Mouse (Mus musculus) adrenal gland, adult (tissue): ENCODE results near the gene Renbp.

Source experiments
- DNase-seq, 2 experiments: peaks; one replicate each; pipeline ENCODE4 v3.0.0; 2022 to 2023; ENCODE audit warnings: low spot score in 1 of 2; ENCODE audit not compliant: inconsistent age in 2 of 2

Renbp gene

DNA sequence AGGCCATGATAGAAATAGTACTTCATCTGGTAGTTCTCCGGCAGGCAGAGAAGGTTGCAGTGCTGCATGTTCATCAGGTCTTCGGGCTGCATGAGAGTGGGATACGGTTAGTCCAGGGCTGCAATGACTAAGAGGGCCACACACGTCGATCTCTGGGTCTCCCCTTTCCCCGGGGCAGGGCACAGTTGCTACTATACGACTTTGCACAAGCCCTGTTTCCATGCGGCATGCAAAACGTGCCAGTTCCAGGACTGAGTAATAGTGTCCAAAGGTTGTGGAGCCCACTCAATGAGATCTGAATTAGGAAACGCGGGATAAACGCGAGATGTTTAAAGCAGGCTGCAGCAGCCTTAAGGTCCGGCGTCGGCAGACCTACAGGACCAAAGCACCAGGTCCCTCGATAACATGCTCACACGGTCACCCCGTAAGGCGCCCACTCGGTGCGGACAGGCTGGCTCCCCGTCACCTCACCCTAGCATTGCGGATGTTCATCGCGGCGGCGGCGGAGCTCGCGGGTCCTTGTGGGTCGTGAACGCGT lies 9.3 kb downstream of the Renbp start:
- DNase-seq = no peak

DNA sequence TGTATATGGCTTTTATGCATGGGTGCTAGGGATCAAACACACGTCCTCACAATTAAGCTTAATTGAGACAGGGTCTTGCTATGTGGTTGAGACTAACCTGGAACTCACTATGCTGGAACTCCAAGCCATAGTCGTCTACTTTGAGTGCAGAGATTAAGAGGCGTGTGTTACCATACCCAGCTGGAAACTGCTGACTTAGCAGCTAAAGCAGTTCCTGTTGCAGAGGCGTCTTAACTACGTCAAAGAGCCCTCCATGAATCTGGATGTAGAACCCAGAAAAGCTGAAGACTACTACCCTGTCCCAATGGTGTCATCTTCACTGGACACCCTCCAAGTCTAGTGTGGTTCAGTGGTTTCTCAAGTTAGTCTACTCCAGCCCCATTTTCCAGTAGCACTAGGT lies 12.0 kb downstream of the Renbp start:
- DNase-seq = no peak

- DNase-seq = peak; percentile 27 to 50
Observed at GRCm38 (mm10) chrX:73916945-73917344, 13.7 kb downstream of the Renbp start.

GRCm38 (mm10) chrX:73914827-73915703 lies 15.6 kb downstream of the Renbp start:
- peak; percentile 92 to 93 for DNase-seq

DNA sequence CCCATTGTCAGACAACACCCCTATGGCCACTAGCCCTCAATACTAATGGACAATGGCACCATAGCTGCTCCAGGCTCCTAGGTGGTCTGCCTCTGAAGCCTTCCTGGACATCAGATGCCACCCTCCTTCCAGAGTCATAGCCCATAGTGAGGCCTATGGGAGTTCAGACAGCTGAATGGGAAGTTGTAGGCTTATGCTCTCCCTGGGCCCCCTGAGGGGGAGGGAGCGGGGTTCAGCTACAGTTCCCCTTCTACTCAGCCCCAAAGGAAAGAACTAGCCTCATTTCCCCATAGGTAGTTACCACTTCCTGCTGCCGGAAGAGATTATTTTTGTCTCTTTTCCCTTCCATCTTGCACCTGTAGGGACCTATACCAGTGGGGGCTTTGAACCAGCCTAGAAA lies 19.1 kb downstream of the Renbp start:
- DNase-seq = no peak

DNA sequence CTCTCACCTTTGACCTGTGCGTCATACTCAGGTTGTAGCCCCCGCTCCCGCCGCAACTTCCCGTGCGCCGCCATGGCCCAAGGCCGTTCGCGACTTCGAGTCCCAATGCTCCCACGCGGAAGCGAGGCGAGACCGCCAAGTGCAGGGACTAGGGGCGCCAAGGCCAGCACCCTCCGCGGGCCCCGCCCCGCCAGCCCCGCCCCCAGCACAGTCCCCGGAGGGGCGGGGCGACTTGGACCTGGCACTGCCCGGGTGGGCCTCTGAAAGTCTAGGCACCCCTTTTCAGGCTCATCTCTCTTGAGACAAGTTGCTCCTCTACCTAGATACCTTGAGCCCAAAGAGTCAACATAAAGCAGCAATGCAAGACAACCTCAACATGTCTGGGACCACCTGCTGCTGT lies 19.5 kb downstream of the Renbp start:
- DNase-seq = peak; percentile 28 to 45

GRCm38 (mm10) chrX:73910451-73910850 lies 20.2 kb downstream of the Renbp start:
- no peak for DNase-seq

DNA sequence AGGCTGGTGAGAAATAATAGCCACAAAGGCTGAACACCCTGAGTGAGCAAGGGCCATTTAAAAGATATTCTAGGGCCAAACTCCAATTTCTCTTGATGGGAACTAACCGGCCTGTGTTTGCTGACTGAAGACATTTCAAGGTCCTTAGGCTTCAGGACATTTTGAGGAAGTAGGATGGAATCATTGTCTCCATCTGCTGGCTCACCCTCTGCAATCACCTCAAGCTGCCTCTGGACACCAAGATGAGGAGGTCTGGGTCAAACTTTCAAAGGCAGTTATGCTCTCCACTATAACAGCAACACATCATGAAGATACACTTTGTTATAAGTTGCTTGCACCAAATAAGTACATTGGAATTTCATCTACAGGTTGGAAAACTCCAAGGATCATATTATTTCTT lies 20.6 kb downstream of the Renbp start:
- DNase-seq = no peak

DNA sequence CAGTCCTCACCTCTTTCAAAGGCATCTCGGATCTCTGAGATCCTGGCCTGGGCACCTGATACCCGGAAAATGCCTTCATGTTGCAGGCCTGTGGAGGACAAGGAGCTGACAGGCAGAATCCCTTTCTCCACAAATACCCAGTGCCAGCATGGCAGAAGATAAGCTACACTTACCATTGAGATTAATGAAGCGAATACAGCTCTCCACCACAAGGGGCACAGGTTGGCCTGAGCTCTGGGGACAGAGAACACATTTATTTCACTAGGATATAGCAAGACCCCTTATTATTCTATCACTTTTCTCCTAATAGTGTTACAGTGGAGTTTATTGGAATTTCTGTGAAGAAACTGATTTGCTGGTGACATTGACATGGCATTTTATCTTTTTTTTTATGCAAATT lies 32.7 kb downstream of the Renbp start:
- DNase-seq = peak in 1 of 2 experiments; percentile 14

DNA sequence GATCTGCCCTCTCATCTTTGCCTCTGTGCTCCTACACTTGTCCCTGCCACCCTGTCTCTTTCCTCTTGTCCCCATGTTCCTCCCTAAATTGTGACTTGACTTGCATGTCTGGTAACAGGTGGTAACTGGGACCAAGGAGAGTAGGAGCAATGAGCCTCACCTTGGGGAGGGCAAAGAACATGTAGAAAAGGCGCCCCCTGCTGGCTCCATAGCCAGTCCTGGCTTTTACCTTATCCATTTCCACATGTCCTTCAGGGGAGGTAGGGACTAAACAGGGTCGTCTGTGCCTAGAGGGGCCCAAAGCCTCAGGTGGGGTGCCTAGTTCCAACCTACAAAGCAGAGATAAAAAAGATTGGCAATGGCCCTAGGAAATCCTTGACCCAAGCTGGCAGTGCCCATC lies 34.9 kb downstream of the Renbp start, which contains the start of gene L1cam:
Gene L1cam (minus strand): TSS at position 387 of the 400 bp plus-strand sequence.
- peak in 1 of 2 experiments; percentile 75 for DNase-seq

DNA sequence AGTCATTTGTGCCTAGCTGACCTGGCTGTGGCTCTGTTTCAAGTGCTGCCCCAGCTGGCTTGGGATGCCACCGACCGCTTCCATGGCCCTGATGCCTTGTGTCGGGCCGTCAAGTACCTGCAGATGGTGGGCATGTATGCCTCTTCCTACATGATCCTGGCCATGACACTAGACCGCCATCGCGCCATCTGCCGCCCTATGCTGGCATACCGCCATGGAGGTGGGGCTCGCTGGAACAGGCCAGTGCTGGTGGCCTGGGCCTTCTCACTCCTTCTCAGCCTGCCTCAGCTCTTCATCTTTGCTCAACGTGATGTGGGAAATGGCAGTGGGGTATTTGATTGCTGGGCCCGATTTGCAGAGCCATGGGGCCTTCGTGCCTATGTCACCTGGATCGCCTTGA lies 37.8 kb downstream of the Renbp start:
- no peak for DNase-seq

- no peak for DNase-seq
Observed at GRCm38 (mm10) chrX:73891551-73892152, 39.0 kb downstream of the Renbp start, which contains the start of gene Avpr2. TSS of gene Avpr2 (plus strand) at chrX:73892102.

GRCm38 (mm10) chrX:73881463-73881862 lies 49.2 kb downstream of the Renbp start:
- DNase-seq = no peak

DNA sequence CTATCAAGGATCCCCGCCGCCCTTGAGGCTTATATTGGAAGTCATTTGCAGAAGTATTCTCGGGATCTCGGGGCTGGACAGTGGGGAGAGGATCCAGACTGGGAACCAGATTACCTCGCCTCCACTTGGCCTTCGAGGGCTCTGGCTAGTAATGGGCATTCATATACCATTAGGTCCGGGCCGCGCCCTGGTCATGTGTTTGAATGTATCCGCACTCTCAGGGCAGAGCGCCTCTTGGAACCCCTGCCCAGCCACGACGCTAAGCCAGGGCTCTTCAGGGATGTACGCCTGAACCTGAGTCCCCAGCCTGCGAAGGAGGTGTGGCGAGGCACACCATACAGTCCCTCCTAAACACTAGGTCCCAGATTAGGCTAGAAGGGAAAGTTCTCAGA lies 49.6 kb downstream of the Renbp start:
- DNase-seq = no peak

DNA sequence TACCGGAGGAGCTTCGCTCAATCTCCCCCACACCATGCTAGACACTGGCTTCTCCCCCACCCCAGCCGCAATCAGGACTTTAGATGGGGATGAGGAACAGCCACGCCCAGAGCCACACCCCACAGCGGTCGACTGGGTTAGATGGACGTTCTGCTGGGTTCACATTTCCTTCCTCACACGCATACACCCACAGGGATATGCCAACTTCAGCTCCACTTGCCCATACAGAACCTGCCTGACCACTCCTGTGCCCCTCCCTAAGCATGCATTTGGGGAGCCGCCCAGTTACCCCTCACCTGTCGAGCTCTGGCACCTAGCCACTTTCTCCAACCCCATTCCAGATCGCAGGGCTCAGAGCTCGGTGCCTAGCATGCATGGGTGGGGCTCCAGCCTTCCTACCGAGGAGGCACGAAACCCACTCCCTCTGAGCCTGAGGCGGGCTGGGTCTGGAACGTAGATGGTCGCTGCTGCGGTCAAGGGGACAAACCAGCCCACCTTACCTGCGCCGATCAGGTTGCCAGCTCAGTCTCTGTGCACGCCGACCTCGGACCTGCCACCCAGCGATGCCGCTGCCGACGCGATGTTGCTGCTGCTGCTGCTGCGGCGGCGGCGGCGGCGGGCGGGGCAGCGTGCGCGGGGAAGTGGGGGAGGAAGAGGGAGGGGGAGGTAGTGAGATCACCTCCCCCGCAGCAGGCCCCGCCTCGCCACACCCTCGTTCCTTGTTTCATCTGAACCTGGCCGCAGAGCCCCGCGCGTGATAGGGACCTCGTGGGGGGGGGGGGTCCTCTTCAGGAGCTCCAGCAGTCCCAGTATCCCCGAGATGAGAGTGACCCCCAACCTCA lies 50.2 kb downstream of the Renbp start:
- peak; percentile 21 to 42 for DNase-seq

- DNase-seq = no peak
Observed at GRCm38 (mm10) chrX:73877014-73877413, 53.6 kb downstream of the Renbp start.

DNA sequence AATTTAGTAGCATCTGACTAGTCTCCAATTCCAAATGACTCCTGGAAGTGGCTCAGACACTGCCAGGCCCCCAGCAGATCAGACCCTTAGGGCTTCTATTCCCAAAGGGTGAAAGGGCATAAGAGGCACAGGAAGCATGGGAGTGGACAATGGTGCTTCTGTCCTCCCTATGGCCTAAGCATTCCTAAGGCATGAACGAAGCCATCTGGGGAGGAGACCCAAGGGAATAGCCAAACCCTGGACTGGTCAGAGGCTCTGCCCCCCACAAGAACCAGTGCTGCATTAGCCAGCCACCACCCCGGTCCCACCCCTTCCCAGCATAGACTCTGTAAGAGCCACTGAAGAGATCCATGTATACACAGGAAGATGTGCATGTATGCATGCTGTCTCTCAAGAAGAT lies 54.8 kb downstream of the Renbp start:
- DNase-seq = no peak
